Mouse (Mus musculus) heart, embryonic 11.5 days (tissue): ENCODE measurements around the gene Fam122b. TPM values are rescaled to one million over a fixed set of nuclear protein-coding genes. Genes with fewer than 3 reads are reported as not detected.

Experiments used
- ATAC-seq: fragments of 200-750 bp; cut with Nextera tagmentation; replicated peaks from 2 replicates; pipeline ENCODE4 v1.8.0; 2017; ENCODE audit warnings: moderate library complexity; ENCODE audit not compliant: insufficient number of reproducible peaks, low FRiP score, low TSS enrichment
- H3K27ac ChIP-seq: fragments of 300-500 bp; sonication (generic); 2 replicates; pipeline ENCODE4 v1.5.1; 2014; ENCODE audit warnings: mild to moderate bottlenecking, low read depth, low read length
- H3K27me3 ChIP-seq: fragments of 300-500 bp; sonication (generic); 2 replicates; pipeline ENCODE4 v1.6.1; 2014; ENCODE audit warnings: mild to moderate bottlenecking, low read length, mixed read lengths; ENCODE audit not compliant: control insufficient read depth, insufficient read depth
- H3K36me3 ChIP-seq: fragments of 300-500 bp; sonication (generic); 2 replicates; pipeline ENCODE4 v1.6.1; 2014; ENCODE audit warnings: mild to moderate bottlenecking, low read length, moderate library complexity, mixed read lengths; ENCODE audit not compliant: control insufficient read depth, insufficient read depth
- H3K4me1 ChIP-seq: fragments of 300-500 bp; sonication (generic); 2 replicates; pipeline ENCODE4 v1.6.1; 2014; ENCODE audit warnings: low read length; ENCODE audit not compliant: control insufficient read depth, insufficient read depth
- H3K4me2 ChIP-seq: fragments of 300-500 bp; sonication (generic); 2 replicates; pipeline ENCODE4 v1.6.1; 2014; ENCODE audit warnings: mild to moderate bottlenecking, moderate library complexity
- H3K4me3 ChIP-seq: fragments of 300-500 bp; sonication (generic); 2 replicates; pipeline ENCODE4 v1.5.1; 2014; ENCODE audit warnings: low read depth, low read length
- H3K9ac ChIP-seq: fragments of 300-500 bp; sonication (generic); 2 replicates; pipeline ENCODE4 v1.6.1; 2014; ENCODE audit warnings: mild to moderate bottlenecking, low read depth, low read length, moderate library complexity
- H3K9me3 ChIP-seq: fragments of 300-500 bp; sonication (generic); replicated peaks from 2 replicates; pipeline ENCODE4 v1.6.1; 2016; ENCODE audit warnings: low read length; ENCODE audit not compliant: control insufficient read depth
- WGBS: fragments of 180-500 bp; shearing (Covaris S2); extraction: QIAGEN DNeasy Blood & Tissue Kit; methylation state at CpG from one replicate; pipeline ENCODE4 v1.1.7; 2014; ENCODE audit not compliant: insufficient replicate concordance; 5-methylcytosine and 5-hydroxymethylcytosine counted together
- polyA plus RNA-seq: library from polyadenylated mRNA; unstranded; fragments of >200 nt; fragmentation: Nextera tagmentation; extraction: Ambion mirVana; gene quantifications from 2 replicates; pipeline ENCODE4 v1.2.1, GENCODE M21; 2014

Fam122b gene
- polyA plus RNA-seq, 1 experiment from 2014 or later = 21.3 TPM

- Histone ChIP-seq H3K4me2 (no peak overlapping the region), H3K36me3 (no peaks in the 10 kb centered on the region), H3K4me3 (no peak overlapping the region), H3K4me1 (no peaks in the 10 kb centered on the region), H3K9ac (no peak overlapping the region), H3K27me3 (no peaks in the 10 kb centered on the region), H3K27ac (peak overlapping the region; percentile 70), H3K9me3 (no peaks in the 10 kb centered on the region)
- peak; percentile 78; the same call in 1 of the 2 replicates for ATAC-seq
- 47% methylated on average over 7 of the region's 7 CpGs for WGBS
Observed at GRCm38 (mm10) chrX:53211756-53212483, 57.7 kb downstream of the Fam122b start.

GRCm38 (mm10) chrX:53209431-53209830 lies 60.2 kb downstream of the Fam122b start:
- Histone ChIP-seq H3K27ac (peak overlapping the region; percentile 50), H3K27me3 (no peaks in the 10 kb centered on the region), H3K4me1 (no peaks in the 10 kb centered on the region), H3K4me3 (no peak overlapping the region), H3K36me3 (no peaks in the 10 kb centered on the region), H3K9me3 (no peaks in the 10 kb centered on the region), H3K4me2 (no peak overlapping the region), H3K9ac (no peak overlapping the region)
- 47% methylated on average over 7 of the region's 7 CpGs for WGBS
- ATAC-seq = no peak

GRCm38 (mm10) chrX:53204690-53205311 lies 64.8 kb downstream of the Fam122b start:
- Histone ChIP-seq H3K4me1 (no peaks in the 10 kb centered on the region), H3K4me2 (no peak overlapping the region), H3K9me3 (no peaks in the 10 kb centered on the region), H3K27ac (0 out of 2 replicates have a peak overlapping the region, but pooled peaks have one; percentile 36), H3K4me3 (no peak overlapping the region), H3K9ac (no peak overlapping the region), H3K36me3 (no peaks in the 10 kb centered on the region), H3K27me3 (no peaks in the 10 kb centered on the region)
- WGBS = 52% methylated on average over 3 of the region's 3 CpGs
- ATAC-seq = no peak

- Histone ChIP-seq H3K27me3 (no peaks in the 10 kb centered on the region), H3K9ac (no peak overlapping the region), H3K4me3 (no peak overlapping the region), H3K4me1 (no peaks in the 10 kb centered on the region), H3K9me3 (no peaks in the 10 kb centered on the region), H3K4me2 (no peak overlapping the region), H3K27ac (no peak overlapping the region; the same call in 1 of the 2 replicates), H3K36me3 (no peaks in the 10 kb centered on the region)
- WGBS = 39% methylated on average over 5 of the region's 5 CpGs
- no peak for ATAC-seq
Observed at GRCm38 (mm10) chrX:53201616-53202015, 68.0 kb downstream of the Fam122b start.

GRCm38 (mm10) chrX:53197681-53198080 lies 71.9 kb downstream of the Fam122b start:
- WGBS = 46% methylated on average over 4 of the region's 4 CpGs
- H3K9me3 ChIP-seq = no peaks in the 10 kb centered on the region
- H3K4me3 ChIP-seq = no peak overlapping the region
- no peaks in the 10 kb centered on the region for H3K4me1 ChIP-seq
- H3K9ac ChIP-seq = no peak overlapping the region
- no peaks in the 10 kb centered on the region for H3K36me3 ChIP-seq
- ATAC-seq = peak; percentile 69
- peak overlapping the region; percentile 68 for H3K27ac ChIP-seq
- no peaks in the 10 kb centered on the region for H3K27me3 ChIP-seq
- no peak overlapping the region for H3K4me2 ChIP-seq

- 0 out of 2 replicates have a peak overlapping the region, but pooled peaks have one; percentile 35 for H3K27ac ChIP-seq
- no peak overlapping the region for H3K4me3 ChIP-seq
- no peak overlapping the region for H3K9ac ChIP-seq
- no peak overlapping the region for H3K4me2 ChIP-seq
- no peaks in the 10 kb centered on the region for H3K4me1 ChIP-seq
- H3K27me3 ChIP-seq = no peaks in the 10 kb centered on the region
- H3K36me3 ChIP-seq = no peaks in the 10 kb centered on the region
- WGBS = 47% methylated on average over 5 of the region's 5 CpGs
- no peak for ATAC-seq
- H3K9me3 ChIP-seq = no peaks in the 10 kb centered on the region
Observed at GRCm38 (mm10) chrX:53196392-53196791, 73.2 kb downstream of the Fam122b start.

Other genes starting within 250 kb of the Fam122b start
- 11.4 and 14.9 TPM in 2 replicates for gene Plac1, start 29.7 kb downstream of the Fam122b start, polyA plus RNA-seq
- gene Fam122c, start 3.6 kb upstream of the Fam122b start, polyA plus RNA-seq = not detected in 2 replicates
- 51.1 and 54.2 TPM in 2 replicates for gene Mospd1, start 100.7 kb upstream of the Fam122b start, polyA plus RNA-seq
- not detected in 2 replicates for gene Etd, start 165.1 kb upstream of the Fam122b start, polyA plus RNA-seq